Mouse (Mus musculus): Measurements from ENCODE around the gene Gdf10. TPM values are rescaled to one million over a fixed set of nuclear protein-coding genes. Genes with fewer than 3 reads are reported as not detected.

The Gdf10 gene
- 1 to 10 TPM; 1.5 to 2.5 TPM for total RNA-seq (2021)
- long read RNA-seq, experiment 1, full-length matches to known transcripts: 2 of 3 reads
- long read RNA-seq, experiment 1, partial matches to known transcripts: 0 of 3 reads
- long read RNA-seq, experiment 1, other reads (novel, unspliced or antisense): 1 of 3 reads
- long read RNA-seq, experiment 2, full-length matches to known transcripts: 3 of 3 reads
- long read RNA-seq, experiment 2, partial matches to known transcripts: 0 of 3 reads
- long read RNA-seq, experiment 2, other reads (novel, unspliced or antisense): 0 of 3 reads

DNA sequence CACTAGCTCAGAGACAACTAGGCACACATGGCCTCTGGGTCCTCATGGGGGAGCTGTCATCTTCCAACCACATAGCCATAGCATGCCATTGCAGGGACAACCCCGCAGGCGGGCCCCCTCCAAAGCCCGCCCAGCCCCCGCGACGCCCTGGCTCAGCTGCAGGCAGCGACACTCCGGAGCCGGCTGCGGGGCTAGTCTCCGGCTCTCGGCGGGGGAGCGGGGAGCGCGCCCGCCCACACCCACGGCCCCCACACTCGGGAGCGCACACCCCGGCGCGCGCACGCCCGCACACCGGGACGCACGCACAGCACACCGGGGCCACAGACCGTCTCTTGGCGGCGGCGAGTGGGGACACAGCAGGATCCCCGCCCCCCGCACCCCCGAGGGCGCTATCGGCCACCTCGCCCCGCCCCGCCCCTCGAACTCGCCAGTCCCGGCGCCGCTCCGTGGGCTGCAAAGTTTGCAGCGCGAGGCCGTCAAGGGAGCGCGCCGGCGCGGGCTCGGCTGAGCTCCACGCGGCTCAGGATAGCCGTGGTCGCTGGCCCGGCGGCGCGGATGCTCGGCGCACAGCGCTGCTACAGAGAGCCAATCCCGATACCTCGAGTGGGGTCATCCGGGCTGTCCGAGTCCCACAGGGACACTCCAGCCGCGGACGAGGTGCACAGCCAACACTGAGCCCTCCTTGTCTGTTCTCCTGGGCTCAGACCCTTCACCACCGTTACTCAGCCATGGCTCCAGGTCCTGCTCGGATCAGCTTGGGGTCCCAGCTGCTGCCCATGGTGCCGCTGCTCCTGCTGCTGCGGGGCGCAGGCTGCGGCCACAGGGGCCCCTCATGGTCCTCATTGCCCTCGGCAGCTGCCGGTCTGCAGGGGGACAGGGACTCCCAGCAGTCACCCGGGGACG lies at the start of gene Gdf10:
Gene Gdf10 (plus strand): TSS at position 420 of the 903 bp plus-strand sequence.
- DNase-seq: peak in 1 of 2 experiments; percentile 30

DNA sequence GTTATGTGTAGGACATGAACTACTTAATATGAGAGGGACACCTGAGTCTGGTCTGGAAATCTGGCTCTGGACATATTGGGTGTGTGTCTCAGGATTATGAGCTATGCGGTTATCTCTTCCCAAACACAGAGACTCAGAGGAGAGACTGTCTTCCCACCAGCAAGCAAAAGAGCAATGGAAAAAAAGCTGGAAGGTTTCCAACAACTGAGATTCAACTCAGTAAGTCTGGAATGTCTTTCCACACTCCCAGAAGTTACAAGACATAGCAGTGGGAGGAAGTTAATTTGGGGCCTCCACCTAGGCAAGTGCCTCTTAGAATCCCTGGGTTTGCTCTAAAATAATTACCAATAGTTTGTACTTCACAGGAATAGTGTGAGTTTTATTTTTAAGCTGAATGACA lies 44.6 kb upstream of the Gdf10 start:
- intact Hi-C loops (cut with DNase I): no loop called here
- no peak for DNase-seq

More for the DNA sequence above, at the start of gene Gdf10:
- intact Hi-C loops (cut with DNase I): no loop called here

DNA sequence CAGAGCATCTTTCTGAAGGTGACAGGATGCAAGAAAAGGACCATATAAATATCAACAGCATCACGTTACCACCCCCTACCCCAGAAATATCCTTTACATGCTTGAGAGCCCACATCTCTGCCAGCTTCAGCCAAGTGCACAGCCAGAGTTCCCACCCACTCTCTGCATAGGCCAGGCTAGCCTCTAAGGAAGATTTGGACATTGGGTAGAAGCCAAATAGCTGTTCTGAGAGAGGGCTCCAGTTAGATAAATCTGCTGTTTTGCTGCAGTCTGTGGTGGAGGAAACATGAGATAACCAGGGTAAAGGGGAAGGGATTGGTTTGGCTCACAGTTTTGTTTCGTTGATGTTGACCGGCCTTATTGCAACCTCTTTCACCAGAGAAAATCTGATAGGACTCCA lies 43.2 kb upstream of the Gdf10 start:
- intact Hi-C loops (cut with DNase I): no loop called here
- no peak for DNase-seq

DNA sequence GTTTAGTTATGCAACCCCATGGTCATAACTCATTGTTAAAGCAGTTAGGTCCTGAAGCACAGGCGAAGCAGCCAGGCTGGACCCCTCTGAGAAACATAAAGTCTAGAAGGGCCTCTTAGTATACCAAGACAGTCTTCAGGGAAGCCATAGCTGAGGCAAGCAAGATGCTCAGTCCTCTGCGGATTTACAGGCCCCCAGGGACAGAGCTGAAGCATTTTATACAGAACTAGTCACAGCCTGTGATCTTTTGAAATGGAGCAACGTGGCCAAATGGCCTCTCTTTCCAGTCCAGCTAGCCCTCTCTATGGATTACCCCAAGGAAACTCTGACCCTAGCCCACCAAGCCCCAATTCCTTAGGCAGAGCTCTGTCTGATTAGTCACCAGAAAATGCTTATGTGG lies 41.9 kb upstream of the Gdf10 start:
- no peak for DNase-seq
- intact Hi-C loops (cut with DNase I): no loop called here

DNA sequence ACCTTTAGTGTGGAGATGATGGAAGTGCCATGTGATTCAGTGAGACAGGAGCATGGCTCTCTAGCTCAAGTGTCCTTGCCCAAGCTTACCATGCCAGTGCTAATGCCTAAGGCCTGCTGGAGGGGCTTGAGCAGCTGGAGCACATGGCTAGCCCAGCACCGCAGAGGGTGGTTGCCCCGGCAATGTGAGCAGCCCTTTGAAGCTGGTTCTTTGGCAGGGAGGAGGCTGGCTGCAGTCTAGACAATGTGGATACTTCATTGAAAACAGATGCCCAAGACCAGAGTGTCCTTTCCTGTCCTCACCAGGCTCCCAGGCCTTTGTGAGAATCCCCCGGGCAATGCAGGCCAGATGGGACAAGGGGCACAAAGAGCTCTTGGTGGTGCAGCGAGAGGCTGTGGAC lies 40.3 kb upstream of the Gdf10 start:
- intact Hi-C loops (cut with DNase I): no loop called here
- DNase-seq: no peak

DNA sequence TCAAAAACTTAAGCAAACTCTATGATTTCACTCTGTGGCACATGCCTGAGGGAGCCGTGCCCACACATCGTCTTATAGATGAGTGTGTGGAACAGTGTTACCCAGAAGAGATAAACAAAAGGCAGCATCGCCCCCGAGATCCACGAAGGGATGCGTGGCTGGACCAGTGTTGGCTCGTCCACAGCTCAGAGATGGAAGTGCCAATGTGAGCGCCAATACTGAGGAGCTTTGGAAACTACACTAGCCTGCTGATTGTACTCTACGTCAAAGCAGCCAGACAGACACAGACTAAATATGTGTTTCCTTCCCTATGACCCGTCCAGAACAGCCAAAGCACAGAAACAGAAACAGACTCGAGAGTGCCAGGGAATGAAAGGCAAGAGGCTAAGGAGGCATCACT lies 37.9 kb upstream of the Gdf10 start:
- intact Hi-C loops (cut with DNase I): no loop called here
- no peak for DNase-seq

DNA sequence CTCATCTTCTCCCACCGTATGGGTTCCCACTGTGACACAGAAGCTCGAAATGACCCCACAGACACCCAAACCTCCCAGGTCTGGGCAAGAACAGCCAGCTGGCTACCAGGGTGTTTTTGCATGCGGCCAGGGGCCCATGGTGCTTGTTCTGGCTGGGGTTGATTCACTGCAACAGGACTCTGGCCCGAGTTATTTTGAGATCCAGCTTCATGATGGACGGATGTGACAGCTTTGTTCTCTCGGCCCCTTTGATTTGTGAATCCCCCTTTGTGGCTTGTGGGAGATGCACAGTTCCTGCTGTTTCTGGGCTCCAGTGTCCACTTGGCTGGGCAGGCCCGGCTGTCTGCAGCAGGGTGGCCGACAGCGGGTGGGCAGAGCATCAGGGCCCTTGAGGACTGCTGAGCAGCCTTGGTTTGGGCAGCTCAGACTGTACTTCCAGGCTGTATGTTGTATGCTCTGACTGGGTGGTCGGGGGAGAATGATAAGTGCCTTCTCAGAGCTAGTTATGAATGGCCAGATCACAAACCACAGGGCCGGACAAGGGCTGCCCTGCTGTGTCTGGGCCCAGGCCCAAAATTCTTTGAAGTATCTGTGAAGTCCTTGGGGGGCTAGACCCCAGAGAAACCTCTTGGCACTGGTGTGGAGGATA lies 34.9 kb upstream of the Gdf10 start:
- DNase-seq: no peak
- intact Hi-C loops (cut with DNase I): no loop called here

DNA sequence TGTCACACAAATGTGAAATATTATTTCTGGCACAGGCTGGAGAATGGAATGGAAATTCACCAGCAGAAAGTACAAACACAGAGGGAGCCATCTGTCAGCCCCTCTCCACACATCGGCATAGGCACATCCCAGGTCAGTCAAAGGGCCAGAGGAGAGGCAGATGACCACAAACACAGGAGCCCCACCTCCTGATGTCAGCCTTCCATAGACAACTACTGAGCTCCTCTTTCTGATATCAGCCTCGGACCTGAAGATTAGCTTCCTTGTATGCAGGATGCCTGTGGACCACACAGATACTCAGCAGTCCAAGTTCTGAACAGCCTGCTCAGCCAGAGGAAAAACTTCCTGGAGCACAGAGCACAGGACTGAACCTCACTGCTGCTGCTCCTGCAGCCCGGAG lies 33.4 kb upstream of the Gdf10 start:
- intact Hi-C loops (cut with DNase I): no loop called here
- DNase-seq: no peak

DNA sequence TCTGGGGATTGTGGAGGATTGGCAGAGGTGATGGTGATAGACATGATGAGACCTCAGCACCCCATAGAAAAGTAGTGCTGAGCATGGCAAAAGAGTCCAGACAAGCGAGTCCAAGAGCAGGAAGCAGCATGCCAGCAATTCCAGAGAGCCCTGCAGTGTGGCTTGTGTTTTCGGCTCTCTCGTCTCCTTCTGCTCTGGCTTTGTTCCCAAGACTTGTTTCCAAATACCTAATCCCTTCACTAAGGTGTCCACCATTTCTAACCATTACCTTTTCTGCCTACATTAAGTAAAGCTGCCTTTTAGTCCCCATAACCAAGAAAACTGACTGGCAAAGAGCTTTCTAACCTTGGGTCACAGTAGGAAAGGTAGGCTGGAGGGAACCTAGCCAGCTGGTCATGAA lies 31.9 kb upstream of the Gdf10 start:
- no peak for DNase-seq
- intact Hi-C loops (cut with DNase I): no loop called here

DNA sequence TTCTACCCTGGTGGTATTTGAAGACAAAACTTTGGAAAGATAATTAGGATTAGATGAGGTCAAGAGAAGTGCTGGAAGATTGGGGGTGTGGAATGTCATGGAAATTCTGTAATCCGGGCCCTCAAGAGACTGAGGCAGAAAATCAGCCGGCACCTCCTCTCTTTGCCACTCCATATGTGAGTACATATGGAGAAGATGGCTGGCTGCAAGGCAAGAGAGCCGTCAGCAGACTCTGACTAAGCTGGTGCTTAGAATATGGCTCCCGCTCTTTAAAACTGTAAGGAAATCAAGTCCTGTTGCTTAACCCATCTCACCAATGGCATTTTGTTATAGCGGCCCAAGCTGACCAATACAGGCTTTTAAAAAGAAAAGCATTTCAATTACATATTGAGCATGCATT lies 27.6 kb upstream of the Gdf10 start:
- DNase-seq: no peak
- intact Hi-C loops (cut with DNase I): no loop called here

DNA sequence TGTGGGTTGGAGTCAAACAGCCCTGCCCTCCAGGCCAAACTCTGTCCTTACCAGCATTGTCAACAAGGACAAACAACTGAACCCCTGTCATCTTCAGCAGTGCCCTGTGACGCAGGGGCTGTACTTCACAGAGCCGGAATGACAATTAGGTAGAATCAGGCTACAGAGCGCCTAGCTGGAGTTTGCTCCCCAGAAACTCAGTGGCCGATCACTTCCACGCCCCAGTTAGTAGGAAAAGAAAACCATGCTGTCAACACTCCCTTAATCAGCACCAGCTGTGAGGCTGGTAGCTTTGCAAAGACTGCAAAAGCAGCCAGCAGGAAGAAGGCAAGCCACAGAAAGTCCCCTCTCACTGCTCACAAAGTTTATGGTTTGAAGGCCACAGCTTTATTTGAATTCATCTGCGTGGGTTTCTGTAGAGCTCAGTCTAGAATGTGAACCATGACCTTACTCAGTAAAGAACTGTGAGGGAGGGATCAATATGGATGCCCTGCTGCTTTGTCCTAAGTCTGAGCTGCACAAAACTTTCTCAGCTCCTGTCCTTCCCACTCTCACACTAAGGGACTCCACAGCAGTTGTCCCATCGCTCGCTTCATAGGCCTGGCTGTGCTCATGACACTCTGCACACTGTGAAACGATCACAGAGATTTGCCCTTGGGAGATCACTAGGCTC lies 26.6 kb upstream of the Gdf10 start:
- intact Hi-C loops (cut with DNase I): no loop called here
- DNase-seq: no peak

DNA sequence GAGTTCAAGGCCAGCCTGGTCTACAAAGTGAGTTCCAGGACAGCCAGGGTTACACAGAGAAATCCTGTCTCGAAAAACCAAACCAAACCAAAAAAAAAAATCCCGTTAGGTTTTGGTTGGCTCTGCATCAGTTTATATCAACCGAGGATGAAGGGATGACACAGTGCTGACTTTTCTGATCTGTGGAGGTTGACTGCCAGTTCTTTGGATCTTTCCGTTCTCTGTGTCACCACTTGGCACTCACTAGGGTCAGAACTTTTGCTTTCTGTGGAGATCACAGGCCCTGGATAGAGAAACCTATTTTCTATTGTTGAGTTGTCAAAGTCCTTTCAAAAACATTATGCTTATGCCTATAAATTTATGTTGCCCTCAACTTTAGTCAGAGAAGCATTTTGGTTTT lies 20.6 kb upstream of the Gdf10 start:
- intact Hi-C loops (cut with DNase I): no loop called here
- DNase-seq: peak in 1 of 2 experiments; percentile 0

DNA sequence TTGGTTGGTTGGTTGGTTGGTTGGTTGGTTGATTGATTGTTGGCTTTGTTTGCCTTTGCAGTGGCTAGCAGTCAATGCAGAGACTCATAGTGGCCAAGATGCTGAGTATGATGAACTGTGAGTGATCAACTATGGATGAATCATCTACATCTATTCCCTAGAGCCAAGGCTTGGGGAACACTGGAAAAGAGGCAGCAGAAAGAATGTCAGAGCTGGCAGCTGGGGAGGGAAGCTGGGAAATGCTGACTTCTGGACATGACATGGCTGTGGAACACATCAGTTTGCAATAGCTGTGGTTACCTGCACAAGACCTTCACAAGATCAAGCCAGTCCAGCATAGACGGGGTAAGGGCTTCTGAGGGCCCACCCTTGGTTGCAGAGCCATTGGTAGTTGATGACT lies 20.2 kb upstream of the Gdf10 start:
- intact Hi-C loops (cut with DNase I): no loop called here
- peak in 1 of 2 experiments; percentile 13 for DNase-seq

DNA sequence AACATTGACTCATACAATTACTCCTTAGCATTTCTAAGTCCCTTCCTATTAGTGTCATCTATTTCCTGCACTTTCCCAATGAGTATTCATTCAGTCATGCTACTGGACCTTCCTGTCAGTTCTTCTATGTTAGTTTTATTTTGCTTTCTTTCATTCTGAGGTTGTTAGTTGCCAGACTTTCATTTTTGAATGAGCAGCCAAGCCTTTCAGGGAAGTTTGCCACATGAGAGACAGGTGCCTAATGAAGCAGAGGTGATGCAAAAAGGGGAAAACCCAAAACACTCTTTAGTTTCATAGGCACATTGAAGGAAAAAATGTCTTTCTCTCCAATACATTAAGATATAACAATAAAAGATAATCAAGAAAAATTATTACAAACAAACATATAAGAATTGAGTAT lies 18.5 kb upstream of the Gdf10 start:
- intact Hi-C loops (cut with DNase I): no loop called here
- no peak for DNase-seq

DNA sequence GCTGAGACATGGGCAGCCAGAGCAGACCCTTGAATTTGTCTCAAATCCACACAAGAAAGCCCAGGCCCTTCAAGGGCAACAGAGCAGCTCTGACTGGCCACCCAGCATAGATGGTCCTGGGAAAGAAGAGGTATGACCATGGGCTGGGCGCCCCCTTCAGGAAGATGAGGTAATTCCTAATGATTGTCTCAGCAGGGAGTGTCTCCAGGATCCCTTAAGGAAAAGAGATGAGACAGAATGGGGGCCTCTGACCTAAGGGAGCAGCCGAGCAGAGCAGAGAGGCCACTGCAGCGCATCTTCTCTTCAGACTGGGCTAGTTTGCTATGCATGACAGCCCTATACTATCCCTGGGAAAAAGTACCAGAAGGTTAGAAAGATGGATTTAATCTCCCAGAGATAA lies 9.7 kb upstream of the Gdf10 start:
- DNase-seq: peak; percentile 29 to 43
- intact Hi-C loops (cut with DNase I): loop anchor here (1.0 to 10.0 kb wide), 2 partner anchors 139 to 218 kb away; no protein-coding TSS in a partner anchor

DNA sequence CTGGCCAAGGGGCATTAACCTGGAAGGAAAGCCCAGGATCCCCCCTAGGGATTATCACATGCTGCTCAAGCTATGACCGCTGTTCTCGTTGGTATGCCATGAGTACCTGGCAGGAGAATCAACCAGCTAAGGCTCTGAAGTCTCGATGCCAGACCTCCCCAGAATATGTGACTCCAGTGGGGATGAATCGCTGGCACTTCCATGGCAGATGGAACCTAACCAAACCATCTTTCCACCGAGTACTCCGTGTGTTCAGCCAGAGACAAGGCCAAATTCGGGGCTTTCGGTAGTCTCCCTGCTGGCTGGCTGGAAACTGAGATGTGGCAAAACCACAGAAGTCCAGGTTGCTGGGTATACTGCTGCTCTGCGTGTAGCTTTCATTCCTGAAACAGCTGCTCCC lies 9.2 kb upstream of the Gdf10 start:
- intact Hi-C loops (cut with DNase I): loop anchor here (10.0 kb wide), 1 partner anchor 139 kb away; no protein-coding TSS in a partner anchor
- peak in 1 of 2 experiments; percentile 9 for DNase-seq

DNA sequence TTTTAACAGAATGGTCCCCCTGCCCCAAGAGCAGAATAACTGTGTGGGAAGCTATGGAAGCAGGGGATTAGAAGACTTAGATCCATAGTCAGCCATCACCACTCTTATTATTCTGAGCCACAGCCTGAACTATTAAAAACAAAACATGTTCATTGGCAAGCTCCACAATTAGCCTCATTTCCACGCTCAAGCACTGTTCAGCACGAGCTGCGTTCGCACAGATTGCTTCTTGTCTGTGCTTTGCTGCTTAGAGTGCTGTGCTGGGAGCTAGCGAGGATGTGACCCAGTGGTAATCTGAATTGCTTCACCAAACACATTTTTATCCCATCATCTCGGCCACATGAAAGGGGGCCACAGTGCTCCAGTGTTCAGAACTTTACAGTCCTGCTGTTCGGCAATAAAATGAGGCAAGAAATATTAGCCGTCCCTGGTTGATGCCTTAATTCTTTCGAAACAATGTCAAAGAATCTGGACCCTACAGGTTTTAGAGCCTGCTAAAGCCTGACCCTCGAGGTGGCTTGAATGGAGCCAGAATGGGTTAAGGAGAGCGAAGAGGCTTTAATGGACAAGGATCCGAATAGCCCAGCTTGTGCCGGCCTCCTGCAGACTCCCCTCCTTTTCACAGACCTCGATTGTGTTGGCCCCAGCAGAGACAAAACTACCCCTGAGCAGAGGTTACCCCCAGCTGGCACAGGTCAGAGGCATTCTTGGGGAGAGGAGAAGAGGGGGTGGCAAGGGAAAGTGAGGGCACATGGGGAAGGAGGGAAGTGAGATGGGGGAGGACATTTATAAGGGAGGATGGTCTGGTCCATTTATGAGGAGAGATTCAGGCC lies 2.4 kb upstream of the Gdf10 start:
- DNase-seq: no peak
- intact Hi-C loops (cut with DNase I): no loop called here

DNA sequence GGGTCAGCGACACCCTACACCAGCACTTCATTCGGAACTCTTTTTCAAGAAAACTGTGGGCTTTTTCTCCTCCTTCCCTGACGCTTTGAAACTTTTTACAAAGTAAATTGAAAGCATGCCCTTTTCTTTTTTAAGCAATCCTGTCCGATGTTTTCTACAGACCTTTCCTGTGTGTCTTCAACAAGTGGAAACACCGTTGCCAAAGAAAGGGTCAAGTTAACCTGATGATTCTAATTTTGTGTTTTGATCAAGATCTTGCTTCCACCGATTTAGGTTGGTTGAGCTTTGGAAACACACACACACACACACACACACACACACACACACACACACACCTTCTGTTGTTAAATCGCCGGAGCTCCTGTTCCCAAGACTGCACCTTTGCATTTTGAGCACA lies 618 bp upstream of the Gdf10 start:
- no peak for DNase-seq
- intact Hi-C loops (cut with DNase I): no loop called here

DNA sequence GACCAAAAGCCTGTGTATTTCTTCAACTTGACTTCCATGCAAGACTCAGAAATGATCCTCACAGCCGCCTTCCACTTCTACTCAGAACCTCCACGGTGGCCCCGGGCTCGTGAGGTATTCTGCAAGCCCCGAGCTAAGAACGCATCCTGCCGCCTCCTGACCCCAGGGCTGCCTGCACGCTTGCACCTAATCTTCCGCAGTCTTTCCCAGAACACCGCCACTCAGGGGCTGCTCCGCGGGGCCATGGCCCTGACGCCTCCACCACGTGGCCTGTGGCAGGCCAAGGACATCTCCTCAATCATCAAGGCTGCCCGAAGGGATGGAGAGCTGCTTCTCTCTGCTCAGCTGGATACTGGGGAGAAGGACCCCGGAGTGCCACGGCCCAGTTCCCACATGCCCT lies 8.5 kb downstream of the Gdf10 start:
- no peak for DNase-seq
- intact Hi-C loops (cut with DNase I): loop anchor here (5.0 kb wide), 2 partner anchors 235 to 260 kb away; no protein-coding TSS in a partner anchor

Data from gastrocnemius, postnatal 36 days (tissue).